Mouse (Mus musculus) cerebellum, postnatal 25 days (tissue): ENCODE measurements around the gene Astn2.
A peak's percentile ranks its signal among the peaks of the same experiment; 100 is the strongest.

ENCODE experiments used
- DNase-seq, 2 experiments: peaks; one replicate each; pipeline ENCODE4 v3.0.0; 2021; ENCODE audit warnings: mixed read lengths in 2 of 2

Gene Astn2

GRCm38 (mm10) chr4:65667030-65667610 is 737.3 kb downstream of the Astn2 start:
- no peak for DNase-seq

DNA sequence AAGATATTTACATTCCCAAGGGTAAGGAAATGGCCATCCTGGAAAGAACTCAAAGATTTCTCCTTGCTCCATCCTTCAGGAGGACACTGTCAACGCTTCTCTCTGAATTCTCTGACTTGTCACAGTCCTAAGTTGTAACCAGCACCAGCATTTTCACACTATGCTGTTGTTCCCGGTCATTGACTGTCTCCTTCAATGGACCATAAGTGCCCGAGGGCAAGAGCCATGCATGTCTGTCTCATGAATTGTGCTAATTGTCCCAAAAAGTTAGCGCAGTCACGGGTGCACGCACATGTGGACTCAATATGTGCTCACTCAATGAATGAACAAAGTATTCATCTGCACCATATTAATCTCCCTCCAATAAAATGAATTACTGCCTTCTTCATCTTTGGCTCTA is 741.2 kb downstream of the Astn2 start:
- DNase-seq: no peak

- DNase-seq: peak; percentile 87 to 94
Measured at GRCm38 (mm10) chr4:65654723-65655122, 749.7 kb downstream of the Astn2 start.

- DNase-seq: no peak
Measured at GRCm38 (mm10) chr4:65642611-65643010, 761.8 kb downstream of the Astn2 start.

GRCm38 (mm10) chr4:65638231-65638630 is 766.2 kb downstream of the Astn2 start:
- no peak for DNase-seq

DNA sequence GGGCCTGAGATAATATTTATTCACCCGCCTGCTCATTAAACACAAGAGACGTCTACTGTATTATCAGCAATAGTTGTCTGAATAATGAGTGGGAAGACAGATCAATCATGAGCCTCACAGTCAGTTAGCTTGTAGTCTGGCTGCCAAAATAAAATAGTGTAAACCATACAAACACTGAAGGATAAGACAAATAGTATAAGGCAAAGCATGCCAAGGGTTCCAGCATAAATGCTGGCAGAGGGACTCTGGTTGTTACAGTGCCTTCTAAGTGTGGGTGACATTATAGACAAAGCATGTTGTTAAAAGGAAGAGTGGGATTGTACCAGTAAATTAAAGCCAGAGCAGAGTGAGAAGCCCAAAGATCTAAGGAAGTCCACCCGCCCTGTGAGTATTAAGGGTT is 784.3 kb downstream of the Astn2 start:
- DNase-seq: no peak

DNA sequence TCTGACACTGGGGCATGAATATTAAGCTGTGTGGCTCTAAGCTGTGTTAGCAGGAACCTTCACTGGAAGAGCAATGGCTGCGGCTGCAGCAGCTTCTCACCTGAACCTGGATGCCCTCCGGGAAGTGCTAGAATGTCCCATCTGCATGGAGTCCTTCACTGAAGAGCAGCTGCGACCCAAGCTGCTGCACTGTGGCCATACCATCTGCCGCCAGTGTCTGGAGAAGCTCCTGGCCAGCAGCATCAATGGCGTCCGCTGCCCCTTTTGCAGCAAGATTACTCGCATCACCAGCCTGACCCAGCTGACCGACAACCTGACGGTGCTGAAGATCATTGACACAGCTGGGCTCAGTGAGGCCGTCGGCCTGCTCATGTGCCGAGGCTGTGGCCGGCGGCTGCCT is 791.3 kb downstream of the Astn2 start:
- peak; percentile 37 to 52 for DNase-seq

GRCm38 (mm10) chr4:65610896-65611295 is 793.5 kb downstream of the Astn2 start:
- peak; percentile 60 to 63 for DNase-seq

DNA sequence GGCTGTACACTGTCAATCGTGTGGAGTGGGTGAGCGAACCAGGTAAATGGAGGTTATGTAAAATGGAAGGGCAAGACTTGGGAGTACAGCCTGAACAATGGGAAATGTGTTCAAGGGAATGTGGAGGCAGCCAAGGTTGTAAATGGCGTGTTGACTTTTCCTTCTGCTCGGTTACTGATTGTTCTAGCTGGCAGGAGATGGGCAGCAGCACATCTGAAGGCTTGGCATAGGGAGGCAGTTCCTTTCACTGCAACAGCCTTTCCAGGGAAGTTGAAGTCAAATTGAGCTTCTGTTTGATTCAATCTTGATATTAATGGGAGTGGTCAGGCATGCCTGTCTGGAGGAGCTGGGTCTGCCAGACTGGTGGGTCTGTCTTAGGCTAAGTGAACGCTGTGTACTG is 794.1 kb downstream of the Astn2 start:
- peak in 1 of 2 experiments; percentile 43 for DNase-seq

DNA sequence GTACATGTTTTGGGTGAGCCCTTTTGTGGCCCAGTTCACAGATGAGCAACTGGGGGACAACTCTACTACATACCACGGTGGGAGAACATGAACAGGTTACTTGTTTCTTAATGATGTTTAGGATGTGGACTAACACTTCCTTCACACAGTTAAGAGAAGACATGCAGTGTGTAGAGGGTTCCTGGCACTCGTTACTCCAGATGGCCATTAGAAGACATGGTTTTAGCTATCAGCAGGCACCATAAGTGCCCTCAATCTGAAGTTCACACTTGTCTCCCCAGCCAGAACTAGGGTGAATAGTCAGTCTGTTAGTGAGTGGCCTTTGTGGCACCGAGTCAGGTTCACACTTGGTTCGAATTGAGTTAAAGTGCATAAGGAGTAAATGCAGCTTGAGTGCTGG is 796.3 kb downstream of the Astn2 start:
- DNase-seq: peak in 1 of 2 experiments; percentile 41

GRCm38 (mm10) chr4:65607184-65607631 is 797.2 kb downstream of the Astn2 start:
- DNase-seq: peak; percentile 45

GRCm38 (mm10) chr4:65605151-65605702 is 799.2 kb downstream of the Astn2 start:
- DNase-seq: peak in 1 of 2 experiments; percentile 65

DNA sequence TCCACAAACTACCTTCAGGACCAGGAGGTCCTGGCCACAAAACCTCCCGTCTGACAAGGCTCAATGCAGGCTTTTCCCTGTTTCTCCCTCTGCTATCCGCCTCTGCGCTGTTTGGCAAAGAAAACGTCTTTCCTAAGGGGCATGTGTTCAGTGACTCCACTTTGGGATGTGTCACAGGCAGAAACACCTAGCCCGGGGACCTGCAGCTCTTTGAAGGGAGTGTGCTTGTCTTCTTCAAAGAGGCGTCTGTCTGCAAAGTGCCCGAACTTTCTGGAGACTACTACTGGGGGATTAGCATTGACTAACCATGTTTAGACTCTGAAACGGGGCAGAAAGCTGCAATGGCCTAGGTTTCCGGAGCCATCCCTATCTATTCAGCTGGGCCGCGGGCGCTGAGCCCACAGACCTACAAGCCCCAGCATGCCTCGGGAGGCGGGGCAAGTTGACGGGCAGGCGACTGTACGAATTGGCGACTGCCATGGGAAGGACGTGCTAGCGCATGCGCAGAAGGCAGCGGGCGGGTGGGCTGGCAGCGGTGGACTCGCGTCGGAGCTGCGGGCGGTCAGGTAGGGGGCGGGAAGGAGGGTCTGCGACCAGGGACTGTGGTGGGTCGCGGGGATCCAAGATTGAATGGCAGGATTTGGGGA is 799.8 kb downstream of the Astn2 start, which contains the start of gene Trim32:
Gene Trim32 (plus strand): TSS at position 483 of the 647 bp plus-strand sequence.
- peak; percentile 100 for DNase-seq

- DNase-seq: no peak
Measured at GRCm38 (mm10) chr4:65594601-65595369, 809.6 kb downstream of the Astn2 start.

DNA sequence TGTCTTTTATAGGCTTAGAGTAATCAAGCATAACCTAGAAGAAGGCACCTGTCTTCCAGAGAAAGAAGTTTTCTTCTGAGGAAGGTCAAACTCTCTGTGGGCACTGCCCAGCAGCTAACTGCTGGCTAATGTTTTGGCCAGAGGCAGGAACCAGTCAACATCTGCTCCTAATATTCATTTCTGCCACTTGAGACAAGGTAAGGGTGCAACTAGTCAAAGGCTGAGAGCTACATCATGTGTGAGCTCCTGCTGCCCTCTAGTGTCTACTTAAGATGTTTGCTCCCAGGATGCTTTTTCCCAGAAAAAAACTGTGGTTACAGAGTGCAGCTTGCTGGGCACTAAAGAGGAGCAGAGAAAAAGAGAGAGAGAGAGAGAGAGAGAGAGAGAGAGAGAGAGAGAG is 814.6 kb downstream of the Astn2 start:
- DNase-seq: peak; percentile 52 to 53

DNA sequence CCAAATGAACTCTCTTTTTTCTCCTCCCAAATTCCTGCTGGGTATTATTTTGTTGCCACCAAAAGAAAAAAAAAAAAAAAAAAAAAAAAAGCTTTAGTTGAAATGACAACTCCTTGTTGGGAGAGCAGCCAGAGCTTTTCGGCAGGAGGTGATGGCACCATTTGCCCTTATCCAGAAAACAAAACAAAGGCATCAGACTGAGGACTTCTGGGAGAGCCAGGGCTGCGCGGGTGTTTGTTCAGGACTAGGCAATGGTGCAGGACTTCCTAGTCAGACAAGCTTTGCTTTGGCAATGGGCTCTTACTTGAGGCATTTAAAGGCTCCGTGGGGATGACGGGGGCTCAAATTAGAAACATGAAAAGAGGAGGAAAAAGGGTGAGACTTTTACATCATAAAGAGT is 817.5 kb downstream of the Astn2 start:
- peak; percentile 75 to 83 for DNase-seq

DNA sequence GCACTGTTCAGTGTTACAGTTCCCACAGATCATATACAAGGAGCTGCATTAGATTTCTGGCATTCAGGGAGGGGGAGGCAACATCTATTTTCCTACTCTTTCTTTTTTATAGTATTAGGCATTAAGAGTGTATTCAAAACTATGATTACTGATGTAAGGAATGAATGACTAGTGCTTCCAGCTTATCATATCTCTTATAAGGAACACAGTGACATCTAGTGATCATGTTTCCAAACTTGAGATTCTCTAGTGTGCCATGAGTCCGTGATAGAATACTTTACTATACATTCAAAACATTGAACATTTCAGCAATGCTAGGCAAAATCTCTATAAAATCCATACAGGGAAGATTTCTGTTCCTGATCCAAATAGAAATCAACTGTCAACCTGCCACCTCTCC is 824.2 kb downstream of the Astn2 start:
- no peak for DNase-seq

DNA sequence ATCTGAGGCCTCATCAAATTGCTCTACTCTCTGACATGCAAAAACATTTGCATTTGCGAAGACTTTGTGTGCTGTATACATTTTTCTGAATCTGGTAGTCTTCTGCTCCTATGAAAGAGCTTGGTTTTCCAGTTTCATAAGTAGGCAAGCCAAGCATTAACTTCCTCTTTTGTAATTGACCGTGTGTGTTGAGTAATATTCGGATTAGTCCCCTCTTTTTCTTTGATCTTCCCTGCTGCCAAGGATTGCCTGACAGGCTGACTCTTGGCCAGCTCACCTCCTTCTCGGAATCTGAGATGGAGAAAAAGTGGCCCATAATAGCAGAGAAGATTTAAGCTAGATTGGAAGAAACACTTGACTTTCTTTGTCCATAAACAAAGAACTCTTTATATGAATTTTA is 838.9 kb downstream of the Astn2 start:
- no peak for DNase-seq

- DNase-seq: no peak
Measured at GRCm38 (mm10) chr4:65548561-65548960, 855.9 kb downstream of the Astn2 start.

GRCm38 (mm10) chr4:65545582-65545981 is 858.8 kb downstream of the Astn2 start:
- no peak for DNase-seq

GRCm38 (mm10) chr4:65532071-65532736 is 872.2 kb downstream of the Astn2 start:
- no peak for DNase-seq

DNA sequence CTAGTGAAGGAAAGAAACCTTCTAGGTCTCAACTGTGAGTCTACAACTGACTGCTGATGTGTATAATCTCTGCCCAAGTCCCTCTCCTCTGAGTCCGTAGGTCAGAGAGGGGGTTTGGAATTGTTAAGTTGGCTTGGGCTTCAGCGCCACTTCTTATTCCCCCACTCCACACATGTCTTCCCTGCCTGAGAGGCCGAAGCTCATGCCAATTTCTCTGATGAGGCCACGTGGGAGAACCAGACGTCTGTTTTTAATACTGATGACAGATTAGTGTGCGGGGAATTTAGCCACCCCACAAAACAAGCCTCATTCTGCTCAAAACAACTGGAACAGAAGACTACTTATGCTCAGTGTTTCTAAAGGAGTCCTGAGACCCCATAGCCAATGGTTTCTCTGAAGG is 872.8 kb downstream of the Astn2 start:
- no peak for DNase-seq

GRCm38 (mm10) chr4:65530901-65531300 is 873.5 kb downstream of the Astn2 start:
- no peak for DNase-seq
